Mouse (Mus musculus) forebrain, postnatal 0 days (tissue): ENCODE data around the gene Zg16. TPM values are rescaled to one million over a fixed set of nuclear protein-coding genes. Genes with fewer than 3 reads are reported as not detected.

ENCODE experiments used
- ATAC-seq: fragments of 200-750 bp; cut with Nextera tagmentation; 2 replicates; pipeline ENCODE4 v1.8.0; 2017; ENCODE audit warnings: mild to moderate bottlenecking, moderate library complexity
- DNase-seq: peaks from one replicate; pipeline ENCODE4 v3.0.0-alpha.2; 2015
- H3K27ac ChIP-seq: fragments of 300-500 bp; sonication (generic); 2 replicates; pipeline ENCODE4 v1.5.1; 2014; ENCODE audit warnings: low read depth, mild to moderate bottlenecking, antibody characterized with exemption, low read length, moderate library complexity, mixed read lengths
- H3K27me3 ChIP-seq: fragments of 300-500 bp; sonication (generic); 2 replicates; pipeline ENCODE4 v1.6.1; 2014; ENCODE audit warnings: mild to moderate bottlenecking, low read length, mixed read lengths; ENCODE audit not compliant: insufficient read depth
- H3K36me3 ChIP-seq: fragments of 300-500 bp; sonication (generic); 2 replicates; pipeline ENCODE4 v1.6.1; 2014; ENCODE audit warnings: mild to moderate bottlenecking, moderate library complexity; ENCODE audit not compliant: insufficient read depth
- H3K4me1 ChIP-seq: fragments of 300-500 bp; sonication (generic); 2 replicates; pipeline ENCODE4 v1.6.1; 2014; ENCODE audit warnings: antibody characterized with exemption; ENCODE audit not compliant: insufficient read depth
- H3K4me2 ChIP-seq: fragments of 300-500 bp; sonication (generic); 2 replicates; pipeline ENCODE4 v1.6.1; 2014; ENCODE audit warnings: low read depth, mild to moderate bottlenecking, moderate library complexity
- H3K4me3 ChIP-seq: fragments of 300-500 bp; sonication (generic); 2 replicates; pipeline ENCODE4 v1.5.1; 2014; ENCODE audit warnings: low read depth, low read length, mixed read lengths
- H3K9ac ChIP-seq: fragments of 300-500 bp; sonication (generic); 2 replicates; pipeline ENCODE4 v1.6.1; 2014; ENCODE audit warnings: mild to moderate bottlenecking
- H3K9me3 ChIP-seq: fragments of 300-500 bp; sonication (generic); 2 replicates; pipeline ENCODE4 v1.6.1; 2016; ENCODE audit warnings: low read length
- CTCF ChIP-seq: sonication (generic); IDR thresholded peaks from 2 replicates; pipeline ENCODE4 v1.5.1; 2016; ENCODE audit warnings: antibody characterized with exemption, control low read depth, low read depth
- WGBS: fragments of 180-500 bp; shearing (Covaris S2); extraction: QIAGEN DNeasy Blood & Tissue Kit; methylation state at CpG from one replicate; pipeline ENCODE4 v1.1.7; 2014; 5-methylcytosine and 5-hydroxymethylcytosine counted together
- polyA plus RNA-seq: library from polyadenylated mRNA; unstranded; fragments of >200 nt; fragmentation: Nextera tagmentation; extraction: Ambion mirVana; gene quantifications from 2 replicates; pipeline ENCODE4 v1.2.1, GENCODE M21; 2015
- total RNA-seq: library from RNA; depleted of rRNA; stranded (reverse); fragments of >200 nt; gene quantifications from 2 replicates; pipeline ENCODE4 v1.2.3, GENCODE M21; 2014

Gene Zg16
- total and polyA plus RNA-seq, 2 experiments from 2014 or later, result not detected

DNA sequence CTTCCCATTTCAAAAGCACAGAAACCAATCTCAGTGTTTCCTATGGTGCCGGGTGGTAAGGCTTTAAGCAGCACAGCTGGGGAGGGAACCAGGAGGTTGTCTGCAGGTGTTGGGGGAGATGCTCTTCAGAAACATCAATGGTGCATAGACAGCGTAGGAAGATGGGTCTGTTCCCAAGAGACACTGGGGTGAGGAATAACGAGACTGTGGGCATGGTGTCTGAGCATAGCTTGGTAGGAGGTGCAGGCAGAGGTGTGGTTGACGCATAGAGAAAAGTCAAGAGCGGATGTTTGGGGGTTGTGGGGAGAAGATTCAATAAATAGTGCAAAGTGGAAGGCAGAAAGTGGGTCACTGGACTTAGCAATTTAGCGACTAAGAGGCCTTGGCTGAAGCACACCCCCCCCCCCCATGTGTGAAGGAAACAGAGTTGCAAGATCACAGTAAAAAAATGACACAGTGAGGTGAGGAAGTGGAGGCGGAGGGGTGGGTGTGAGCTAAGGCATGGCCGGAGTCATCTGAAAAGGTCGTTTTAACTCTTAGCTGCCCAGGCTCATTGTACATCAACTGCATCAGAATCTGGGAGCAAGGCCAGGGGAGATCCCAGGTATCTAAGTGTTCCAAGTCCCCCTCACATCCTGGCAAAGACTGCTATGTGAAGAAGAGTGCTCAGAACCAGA lies 25.9 kb upstream of the Zg16 start:
- 50% methylated on average over 9 of the region's 9 CpGs for WGBS

DNA sequence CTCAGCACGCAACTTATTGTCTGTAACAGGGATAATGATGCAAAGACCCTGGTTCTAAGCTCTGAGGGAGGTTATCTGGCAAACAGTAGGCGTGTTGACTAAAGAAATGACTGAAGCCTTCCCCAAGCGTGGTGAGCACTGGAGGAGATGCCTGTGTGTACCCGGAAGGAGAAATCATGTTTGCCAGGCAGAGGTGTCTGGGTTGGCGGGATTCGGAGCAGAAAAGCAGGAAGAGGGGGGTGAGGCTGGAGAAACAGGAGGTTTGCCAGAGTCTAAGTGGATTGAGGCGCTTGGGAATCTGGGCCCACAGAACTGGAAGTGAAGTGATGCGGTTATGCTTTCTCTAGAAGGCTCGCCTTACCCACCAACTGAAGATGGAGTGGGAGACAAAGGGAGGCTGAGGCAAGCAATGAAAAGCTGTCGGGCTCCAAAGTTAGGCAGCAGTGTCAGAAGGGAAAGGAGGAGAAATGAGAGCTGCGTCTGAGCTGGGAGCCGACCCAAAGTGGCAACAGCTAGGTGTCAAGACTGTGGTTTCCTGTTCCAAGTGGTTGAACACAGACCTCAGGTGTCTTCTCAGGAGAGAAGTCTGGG lies 25.2 kb upstream of the Zg16 start:
- Histone ChIP-seq H3K27ac (no peak overlapping the region), H3K4me1 (no peaks in the 10 kb centered on the region), H3K27me3 (no peaks in the 10 kb centered on the region), H3K9ac (no peak overlapping the region), H3K36me3 (no peaks in the 10 kb centered on the region), H3K4me2 (no peak overlapping the region), H3K4me3 (no peak overlapping the region), H3K9me3 (no peaks in the 10 kb centered on the region)
- ATAC-seq (no peak), DNase-seq (no peak)
- TF ChIP-seq CTCF, result no peak
- 76% methylated on average over 12 of the region's 12 CpGs for WGBS

More for the DNA sequence above, 25.9 kb upstream of the Zg16 start:
- H3K27ac ChIP-seq, result no peak overlapping the region
- H3K4me3 ChIP-seq, result no peak overlapping the region
- H3K4me2 ChIP-seq, result no peak overlapping the region
- H3K27me3 ChIP-seq, result no peaks in the 10 kb centered on the region
- TF ChIP-seq CTCF, result no peak
- DNase-seq, result no peak
- ATAC-seq, result no peak
- no peak overlapping the region for H3K9ac ChIP-seq
- H3K4me1 ChIP-seq, result no peaks in the 10 kb centered on the region
- H3K36me3 ChIP-seq, result no peaks in the 10 kb centered on the region
- H3K9me3 ChIP-seq, result no peaks in the 10 kb centered on the region

DNA sequence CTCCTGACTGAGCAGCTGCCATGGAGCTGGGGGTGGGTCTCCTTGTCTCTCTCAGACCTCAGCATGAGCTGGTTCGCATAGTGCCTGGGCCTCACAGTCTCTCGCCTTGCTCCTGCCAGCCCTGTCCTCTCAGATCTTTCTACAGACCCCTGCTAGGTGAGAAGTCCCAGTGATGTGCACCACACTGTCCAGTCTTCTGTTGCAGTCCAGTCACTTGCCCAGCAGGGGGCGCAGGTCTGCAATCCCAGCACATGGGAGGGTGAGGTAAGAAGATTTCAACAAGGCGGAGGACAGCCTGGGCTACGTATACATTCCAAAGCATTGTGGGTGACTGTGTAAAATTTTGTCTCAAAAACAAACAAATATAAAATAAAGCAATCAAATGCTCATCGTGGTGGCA lies 24.3 kb upstream of the Zg16 start:
- H3K27ac ChIP-seq, result no peak overlapping the region

DNA sequence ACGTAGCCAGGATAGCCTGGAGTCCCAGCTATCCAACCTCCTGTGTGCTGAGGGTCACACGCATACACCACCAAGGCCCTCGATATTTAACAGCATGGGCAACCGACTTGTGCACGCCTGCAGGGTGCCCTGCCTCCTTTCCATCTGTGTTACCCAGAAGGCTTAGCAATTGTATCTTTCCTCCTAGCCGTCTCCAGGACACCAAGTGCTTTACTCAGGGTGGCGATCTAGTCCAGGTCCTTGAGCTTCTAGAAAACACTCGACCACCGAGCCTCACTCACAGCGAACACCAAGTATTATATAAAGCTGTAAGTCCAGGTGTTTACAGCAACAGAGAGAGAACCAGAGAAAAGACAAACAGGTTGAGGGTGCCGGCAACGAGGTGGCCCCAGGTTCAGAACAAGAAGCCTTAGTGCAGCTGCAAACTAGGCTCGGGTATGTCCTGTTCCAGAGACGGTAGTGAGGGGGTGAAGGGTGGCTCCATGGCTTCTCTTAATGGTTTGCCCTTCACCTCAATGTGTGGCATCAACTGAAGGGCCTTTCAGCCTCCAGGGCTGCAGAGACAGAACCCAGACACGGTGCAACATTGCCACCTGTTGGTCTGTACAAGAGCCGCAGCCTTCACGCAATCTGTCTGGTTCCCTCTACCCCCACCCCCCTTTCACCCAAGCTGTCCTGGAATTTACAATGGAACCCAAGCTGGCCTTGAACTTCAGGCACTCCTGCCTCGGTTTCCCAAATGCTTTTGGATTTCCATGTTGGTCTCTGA lies 23.3 kb upstream of the Zg16 start:
- Histone ChIP-seq H3K4me3 (no peak overlapping the region), H3K36me3 (no peaks in the 10 kb centered on the region), H3K4me2 (no peak overlapping the region), H3K9ac (no peak overlapping the region), H3K27me3 (no peaks in the 10 kb centered on the region), H3K4me1 (no peaks in the 10 kb centered on the region), H3K9me3 (no peaks in the 10 kb centered on the region), H3K27ac (no peak overlapping the region)
- TF ChIP-seq CTCF, result peak; percentile 95
- 48% methylated on average over 18 of the region's 18 CpGs for WGBS
- ATAC-seq, result peak; percentile 89
- peak; percentile 89 for DNase-seq

More for the DNA sequence above, 24.3 kb upstream of the Zg16 start:
- Histone ChIP-seq H3K9me3 (no peaks in the 10 kb centered on the region), H3K36me3 (no peaks in the 10 kb centered on the region), H3K9ac (no peak overlapping the region), H3K4me1 (no peaks in the 10 kb centered on the region), H3K27me3 (no peaks in the 10 kb centered on the region), H3K4me3 (no peak overlapping the region), H3K4me2 (no peak overlapping the region)
- DNase-seq (no peak), ATAC-seq (no peak)
- 46% methylated on average over 6 of the region's 6 CpGs for WGBS
- TF ChIP-seq CTCF, result peak; percentile 69

DNA sequence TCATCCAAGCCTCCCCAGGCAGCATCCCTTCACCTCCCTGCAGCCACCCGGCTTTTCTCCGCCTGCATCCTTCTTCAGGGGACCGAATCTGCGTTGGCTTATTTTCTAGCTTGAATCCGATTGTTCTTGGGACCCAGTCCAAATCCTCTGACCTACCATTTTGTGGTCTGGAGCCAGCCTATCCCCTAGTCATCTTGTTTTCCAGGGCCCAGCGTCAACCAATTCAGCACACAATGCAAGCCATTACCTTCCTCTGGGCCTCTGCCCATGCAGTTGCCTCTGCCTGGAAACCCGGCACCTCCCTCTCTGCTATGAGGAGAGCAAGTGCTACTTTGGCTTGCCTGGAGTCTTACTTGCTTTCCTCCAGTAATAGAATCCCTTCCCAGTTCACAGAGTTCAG lies 18.4 kb upstream of the Zg16 start:
- no peaks in the 10 kb centered on the region for H3K36me3 ChIP-seq
- no peaks in the 10 kb centered on the region for H3K27me3 ChIP-seq
- no peak overlapping the region for H3K4me2 ChIP-seq
- TF ChIP-seq CTCF, result no peak
- H3K4me1 ChIP-seq, result peaks cover 4% of the 10 kb centered on the region
- H3K9me3 ChIP-seq, result no peaks in the 10 kb centered on the region
- no peak overlapping the region for H3K27ac ChIP-seq
- ATAC-seq (no peak), DNase-seq (no peak)
- WGBS, result 57% methylated on average over 7 of the region's 7 CpGs
- no peak overlapping the region for H3K4me3 ChIP-seq
- H3K9ac ChIP-seq, result no peak overlapping the region

DNA sequence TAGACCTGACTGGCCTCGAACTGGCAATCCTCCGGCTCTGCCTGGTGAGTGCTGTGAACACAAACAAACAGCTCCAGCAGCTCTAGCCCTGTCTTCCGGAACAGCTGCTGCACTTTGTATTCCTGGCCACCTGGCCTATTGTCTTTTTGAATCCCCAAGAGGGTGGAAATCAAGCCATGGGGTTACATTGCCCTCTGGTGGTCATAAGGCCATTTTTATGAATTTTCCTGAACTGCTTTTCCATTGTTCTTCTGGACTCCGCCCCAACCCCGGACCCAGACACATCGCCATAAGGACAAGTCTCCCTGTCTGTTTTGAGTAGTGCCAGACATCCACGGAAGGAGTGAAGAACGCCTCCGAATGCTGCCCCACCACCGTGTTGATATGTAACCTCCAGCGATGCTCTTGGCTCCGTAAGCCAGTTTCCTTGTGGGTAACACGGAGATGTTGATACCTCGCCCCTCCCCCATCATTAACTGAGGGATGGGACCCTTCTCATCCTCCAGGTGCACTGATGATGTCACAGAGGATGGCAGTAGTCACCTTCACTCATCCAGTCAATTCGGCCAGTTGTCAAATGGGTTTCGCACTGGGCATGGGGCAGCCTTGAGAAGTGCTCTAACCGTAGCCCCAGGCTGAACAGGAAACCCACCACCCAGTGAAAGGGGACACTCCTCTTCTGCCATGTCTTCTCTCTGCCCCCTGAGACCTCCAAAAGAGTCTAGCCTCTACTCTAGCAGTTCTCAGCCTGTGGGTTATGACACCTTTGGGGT lies 17.6 kb upstream of the Zg16 start:
- 14% methylated on average over 17 of the region's 17 CpGs for WGBS
- TF ChIP-seq CTCF, result peak; percentile 85
- no peaks in the 10 kb centered on the region for H3K9me3 ChIP-seq
- DNase-seq (peak; percentile 90), ATAC-seq (peak; percentile 95)
- no peaks in the 10 kb centered on the region for H3K27me3 ChIP-seq
- no peaks in the 10 kb centered on the region for H3K36me3 ChIP-seq
- peaks cover 4% of the 10 kb centered on the region for H3K4me1 ChIP-seq
- peak overlapping the region; percentile 44 for H3K4me2 ChIP-seq
- H3K4me3 ChIP-seq, result peak overlapping the region; percentile 19; the same call in 1 of the 2 replicates
- H3K27ac ChIP-seq, result peak overlapping the region; percentile 22; the same call in 1 of the 2 replicates
- peak overlapping the region; percentile 42 for H3K9ac ChIP-seq
